Mouse (Mus musculus) kidney, postnatal 25 days (tissue): ENCODE data around the gene Arhgap45.

ENCODE experiments used
- DNase-seq, 2 experiments: peaks; one replicate each; pipeline ENCODE4 v3.0.0; 2021; ENCODE audit warnings: mixed read lengths in 2 of 2

Gene Arhgap45

DNA sequence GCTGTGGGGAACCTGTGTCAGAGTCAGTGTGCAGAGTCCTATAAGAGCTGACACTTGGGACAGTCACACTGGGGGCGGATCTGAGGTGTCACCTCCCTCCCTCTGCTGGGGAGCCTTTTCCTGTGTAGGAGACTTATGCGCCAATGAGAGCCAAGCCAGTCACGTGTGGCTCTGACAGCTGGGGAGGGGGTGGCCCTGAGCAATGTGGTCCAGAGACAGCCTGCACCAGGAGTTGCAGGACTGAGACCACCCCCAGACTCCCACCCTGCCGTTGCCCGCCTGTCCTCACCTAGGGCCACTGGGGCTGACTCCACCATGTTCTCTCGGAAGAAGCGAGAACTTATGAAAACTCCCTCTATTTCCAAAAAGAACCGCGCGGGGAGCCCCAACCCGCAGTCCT lies at the start of gene Arhgap45:
Gene Arhgap45 (plus strand): TSS at position 143 of the 400 bp plus-strand sequence.
- no peak for DNase-seq

DNA sequence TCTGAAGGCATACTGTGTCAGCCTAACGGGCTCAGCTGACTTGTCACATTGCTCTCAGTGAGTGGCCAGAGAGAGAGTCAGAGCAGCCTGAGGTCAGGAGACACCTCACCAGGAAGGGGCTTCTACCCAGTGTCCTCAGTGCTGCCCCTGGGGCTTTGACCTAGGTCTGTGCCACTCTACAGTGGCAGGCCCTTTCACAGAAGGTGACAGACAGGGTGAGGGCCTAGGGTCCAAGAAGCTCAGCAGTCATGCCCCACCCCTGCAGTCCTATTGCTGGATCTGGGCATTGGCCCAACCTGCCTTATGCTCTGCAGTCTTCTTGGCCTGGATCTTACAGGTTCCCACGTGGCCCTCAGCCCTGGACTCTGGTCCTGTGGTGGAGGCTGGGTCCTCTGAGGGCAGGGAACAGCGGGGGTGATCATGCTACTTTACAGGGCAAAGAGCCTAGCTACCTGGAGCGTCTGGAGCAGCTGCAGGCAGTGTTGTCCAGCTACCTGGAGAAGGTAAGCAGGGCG lies 49.5 kb upstream of the Arhgap45 start:
- DNase-seq: peak; percentile 88 to 97

DNA sequence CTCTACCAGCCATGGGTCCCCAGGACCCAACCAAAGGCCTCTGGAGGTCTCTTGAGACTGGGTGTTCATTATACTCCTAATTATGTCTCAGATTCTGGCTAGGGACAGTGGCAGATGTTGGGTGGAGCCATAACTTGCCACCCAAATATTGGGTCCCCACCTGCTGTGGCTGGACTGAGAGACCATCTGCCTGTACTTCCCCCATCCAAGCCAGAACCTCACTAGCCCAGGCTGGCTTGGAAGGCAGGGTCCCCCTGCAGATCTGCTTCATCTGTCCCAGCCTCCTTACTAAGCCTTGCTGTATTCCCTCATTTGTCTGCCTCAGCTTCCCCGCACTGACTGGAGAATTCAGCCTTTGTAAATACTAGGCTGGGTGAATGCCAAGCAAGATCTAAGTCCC lies 48.3 kb upstream of the Arhgap45 start:
- no peak for DNase-seq

DNA sequence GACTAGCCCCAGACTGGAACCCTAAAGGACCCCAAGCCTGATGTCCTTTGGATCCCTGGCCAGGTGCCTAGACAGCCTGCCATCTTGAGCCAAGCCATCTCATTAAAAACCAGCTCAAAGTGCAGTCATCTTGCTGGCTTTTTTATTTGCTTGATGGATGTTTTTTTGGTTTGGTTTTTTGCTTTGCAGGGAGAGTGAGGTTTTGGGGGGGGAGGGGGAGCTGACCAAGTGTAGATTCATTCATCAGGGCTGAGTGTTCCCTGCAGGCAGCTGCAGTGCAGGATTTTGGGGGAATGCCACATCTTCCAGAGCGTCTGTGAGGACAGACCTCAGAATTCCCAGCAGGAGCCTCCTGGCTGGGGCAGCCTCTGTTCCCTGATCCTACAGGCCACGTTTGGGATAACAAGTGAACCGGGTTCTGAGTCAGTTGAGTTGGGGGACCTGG lies 47.3 kb upstream of the Arhgap45 start:
- DNase-seq: peak; percentile 76 to 81

DNA sequence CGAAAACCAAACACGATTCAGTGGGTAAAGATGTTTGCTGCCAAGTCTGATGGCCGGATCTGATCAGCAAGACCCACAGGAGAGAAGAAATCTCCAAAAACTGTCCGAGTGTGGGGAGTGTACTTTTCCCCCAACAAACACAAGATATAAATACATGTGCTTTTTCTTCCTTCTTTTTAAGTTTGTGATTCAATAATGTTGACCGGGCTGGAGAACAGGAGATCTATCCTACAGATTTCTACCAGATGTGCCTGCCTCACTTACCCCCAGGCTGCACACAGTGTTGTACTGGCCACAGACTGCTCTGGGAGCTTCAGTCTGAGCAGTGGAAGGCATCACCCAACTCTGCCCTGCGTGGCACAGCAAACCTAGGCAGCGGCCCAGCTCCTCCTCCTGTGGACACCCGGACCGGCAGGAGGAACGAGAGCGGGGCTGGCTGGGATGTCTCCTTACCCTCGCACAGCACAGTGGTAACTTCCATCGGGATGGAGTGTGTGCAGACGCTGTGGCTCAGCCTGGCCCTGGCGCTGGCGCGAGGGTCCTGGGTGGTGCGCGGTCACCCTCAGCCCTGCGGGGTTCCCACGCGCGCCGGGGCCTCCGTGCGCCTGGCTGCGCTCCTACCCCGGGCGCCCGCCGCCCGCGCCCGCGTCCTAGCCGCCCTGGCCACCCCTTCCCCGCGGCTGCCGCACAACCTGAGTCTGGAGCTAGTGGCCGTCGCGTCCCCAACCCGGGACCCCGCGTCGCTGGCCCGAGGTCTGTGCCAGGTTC lies 45.9 kb upstream of the Arhgap45 start, which contains the start of gene Grin3b:
Gene Grin3b (plus strand): TSS at position 301 of the 768 bp plus-strand sequence.
- peak in 1 of 2 experiments; percentile 50 for DNase-seq

DNA sequence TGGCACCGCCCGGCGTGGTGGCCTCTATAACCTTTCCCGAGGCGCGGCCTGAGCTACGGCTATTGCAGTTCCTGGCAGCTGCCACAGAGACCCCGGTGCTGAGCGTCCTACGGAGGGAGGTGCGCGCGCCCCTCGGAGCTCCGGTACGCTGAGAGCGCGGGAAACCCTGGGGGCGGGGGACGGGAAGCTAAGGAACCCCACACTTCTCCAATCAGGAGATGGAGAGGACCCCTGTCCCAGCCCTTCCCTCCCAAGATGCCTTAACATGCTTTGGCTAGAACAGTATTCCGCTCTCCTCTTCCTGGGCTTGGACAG lies 45.3 kb upstream of the Arhgap45 start:
- DNase-seq: no peak

DNA sequence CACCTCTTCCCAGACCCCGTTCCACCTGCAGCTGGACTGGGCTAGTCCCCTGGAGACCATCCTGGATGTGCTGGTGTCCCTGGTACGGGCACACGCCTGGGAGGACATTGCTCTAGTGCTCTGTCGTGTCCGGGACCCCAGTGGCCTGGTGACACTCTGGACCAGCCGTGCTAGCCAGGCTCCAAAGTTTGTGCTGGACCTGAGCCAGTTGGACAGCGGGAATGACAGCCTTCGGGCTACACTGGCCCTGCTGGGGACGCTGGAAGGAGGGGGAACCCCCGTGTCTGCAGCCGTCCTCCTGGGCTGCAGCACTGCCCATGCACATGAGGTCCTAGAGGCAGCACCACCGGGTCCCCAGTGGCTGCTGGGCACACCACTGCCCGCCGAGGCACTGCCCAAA lies 43.6 kb upstream of the Arhgap45 start:
- peak; percentile 75 to 80 for DNase-seq

DNA sequence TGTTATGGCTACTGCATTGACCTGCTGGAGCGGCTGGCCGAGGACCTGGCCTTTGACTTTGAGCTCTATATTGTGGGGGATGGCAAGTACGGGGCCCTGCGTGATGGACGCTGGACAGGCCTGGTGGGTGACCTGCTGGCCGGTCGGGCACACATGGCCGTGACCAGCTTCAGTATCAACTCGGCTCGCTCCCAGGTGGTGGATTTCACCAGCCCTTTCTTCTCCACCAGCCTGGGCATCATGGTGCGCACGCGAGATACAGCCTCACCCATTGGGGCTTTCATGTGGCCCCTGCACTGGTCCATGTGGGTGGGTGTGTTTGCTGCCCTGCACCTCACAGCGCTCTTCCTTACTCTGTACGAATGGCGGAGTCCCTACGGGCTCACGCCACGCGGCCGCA lies 42.4 kb upstream of the Arhgap45 start:
- no peak for DNase-seq

DNA sequence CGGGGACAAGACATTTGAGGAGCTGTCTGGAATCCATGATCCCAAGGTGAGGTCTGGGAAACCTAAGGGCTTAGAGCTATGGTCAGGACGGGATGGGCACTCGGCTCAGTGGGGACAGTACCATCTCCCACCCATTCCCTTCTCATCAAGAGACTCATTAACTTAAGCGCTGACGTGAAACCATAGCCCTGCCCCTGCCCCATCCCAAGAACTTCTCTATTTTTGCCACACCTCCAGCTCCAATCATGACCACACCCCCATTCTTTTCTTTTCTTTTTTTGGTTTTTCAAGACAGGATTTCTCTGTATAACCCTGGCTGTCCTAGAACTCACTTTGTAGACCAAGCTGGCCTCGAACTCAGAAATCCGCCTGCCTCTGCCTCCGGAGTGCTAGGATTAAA lies 41.8 kb upstream of the Arhgap45 start:
- no peak for DNase-seq

DNA sequence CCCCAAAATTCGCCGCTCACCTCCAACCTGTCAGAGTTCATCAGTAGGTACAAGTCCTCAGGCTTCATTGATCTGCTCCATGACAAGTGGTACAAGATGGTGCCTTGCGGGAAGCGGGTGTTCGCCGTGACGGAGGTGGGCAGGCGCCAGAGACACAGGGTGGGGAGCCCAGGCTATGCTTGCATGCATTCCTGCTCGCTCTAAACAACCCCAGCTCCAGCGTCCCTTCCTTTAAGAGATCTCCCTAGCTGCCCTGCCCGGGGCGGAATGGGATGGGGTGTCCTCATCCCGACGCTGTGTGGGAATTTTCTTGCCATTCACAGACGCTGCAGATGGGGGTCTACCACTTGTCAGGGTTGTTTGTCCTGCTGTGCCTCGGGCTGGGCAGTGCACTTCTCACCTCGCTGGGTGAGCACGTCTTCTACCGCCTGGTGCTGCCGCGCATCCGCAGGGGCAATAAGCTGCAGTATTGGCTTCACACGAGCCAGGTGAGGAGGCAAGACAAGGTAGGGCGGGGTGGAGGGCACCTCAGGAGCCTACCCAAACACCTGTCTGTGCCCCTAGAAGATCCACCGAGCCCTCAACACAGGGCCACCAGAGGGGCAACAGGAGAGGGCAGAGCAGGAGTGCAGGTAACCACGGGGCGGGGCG lies 40.3 kb upstream of the Arhgap45 start:
- DNase-seq: no peak

DNA sequence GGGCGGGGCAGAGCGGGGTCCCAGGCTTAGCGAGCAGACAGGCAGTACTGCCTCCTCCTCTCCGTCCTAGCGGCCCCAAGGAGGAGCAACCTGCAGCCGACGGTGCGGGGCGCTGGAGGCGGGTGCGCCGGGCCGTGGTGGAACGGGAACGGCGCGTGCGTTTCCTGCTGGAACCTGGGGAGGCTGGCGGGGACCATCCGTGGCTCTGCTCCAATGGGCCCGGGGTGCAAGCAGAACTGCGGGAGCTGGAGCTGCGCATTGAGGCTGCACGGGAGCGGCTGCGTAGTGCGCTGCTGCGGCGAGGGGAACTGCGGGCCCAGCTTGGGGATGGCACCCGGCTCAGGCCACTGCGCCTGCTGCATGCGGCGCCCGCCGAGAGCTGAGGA lies 39.7 kb upstream of the Arhgap45 start:
- no peak for DNase-seq

DNA sequence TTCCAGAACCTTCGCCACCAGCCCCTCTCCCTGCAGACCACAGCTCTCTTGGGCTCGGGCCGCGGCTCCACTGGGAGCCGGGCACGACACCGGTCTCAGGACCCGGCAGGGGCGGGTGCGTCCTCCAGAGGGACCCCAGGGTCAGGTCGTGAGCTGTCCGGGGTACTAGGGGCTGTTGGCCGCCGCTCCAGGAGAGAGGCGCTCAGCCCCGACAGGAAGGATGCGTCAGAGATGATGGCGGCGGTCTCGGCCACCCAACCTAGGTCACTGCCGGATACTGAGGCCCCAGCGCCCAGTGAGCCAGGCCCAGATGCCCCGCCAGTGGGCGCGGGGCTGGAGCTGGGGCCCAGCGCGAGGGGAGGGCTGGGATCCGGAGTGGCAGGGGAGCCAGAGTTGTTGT lies 39.1 kb upstream of the Arhgap45 start:
- no peak for DNase-seq

DNA sequence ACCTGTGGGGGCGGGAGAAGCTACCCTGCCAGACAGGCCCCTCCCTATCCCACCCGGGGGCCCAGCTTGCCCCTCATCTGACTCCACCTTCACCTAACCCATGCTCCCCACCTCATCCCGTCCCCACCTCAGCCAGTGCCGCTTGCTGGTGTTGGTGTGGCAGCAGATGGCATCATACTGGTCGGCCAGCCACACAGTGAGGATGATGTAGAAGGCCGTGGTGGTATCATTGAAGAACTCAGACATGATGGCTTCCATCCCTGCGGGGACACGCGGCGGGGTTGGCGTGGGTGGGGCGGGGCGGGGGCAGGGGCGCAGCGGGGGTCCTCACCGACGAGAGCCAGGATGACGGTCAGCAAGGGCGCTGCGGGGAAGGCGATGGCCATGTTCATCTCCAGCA lies 38.4 kb upstream of the Arhgap45 start:
- no peak for DNase-seq

DNA sequence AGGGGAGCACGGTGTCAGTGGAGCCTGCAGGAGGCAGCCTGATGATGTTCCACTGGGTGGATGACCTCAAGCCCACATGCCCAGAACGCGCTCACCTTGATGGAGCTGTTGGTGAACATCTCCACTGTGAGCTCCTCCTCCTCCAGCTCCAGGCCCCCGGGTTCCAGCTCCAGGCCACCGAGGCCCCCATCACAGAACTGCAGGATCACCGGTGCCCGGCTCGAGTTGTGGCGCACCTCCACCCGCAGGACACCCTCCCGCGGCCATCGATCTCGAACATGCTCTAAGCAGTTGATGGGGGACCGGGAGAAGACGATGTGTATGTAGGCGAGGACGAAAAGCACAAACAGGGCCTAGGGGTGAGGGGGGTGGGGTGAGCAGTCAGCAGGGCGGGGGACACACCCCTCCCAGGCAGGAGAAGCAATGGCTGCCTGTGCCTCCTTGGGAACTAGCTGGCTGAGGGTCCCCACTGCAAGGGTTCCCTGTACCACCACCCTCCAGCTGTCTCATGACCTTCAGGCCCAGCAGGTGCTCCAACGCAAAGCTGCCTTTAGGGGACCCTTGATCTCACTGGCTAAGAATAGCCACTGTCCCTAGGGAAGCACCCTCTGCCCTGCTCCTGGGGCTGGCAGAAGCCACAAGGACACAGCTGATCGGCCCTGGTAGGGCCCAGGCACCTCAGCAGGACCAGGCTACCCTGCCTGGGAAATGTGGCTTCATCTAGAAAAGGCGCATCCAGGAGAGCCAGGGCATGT lies 36.9 kb upstream of the Arhgap45 start:
- no peak for DNase-seq

DNA sequence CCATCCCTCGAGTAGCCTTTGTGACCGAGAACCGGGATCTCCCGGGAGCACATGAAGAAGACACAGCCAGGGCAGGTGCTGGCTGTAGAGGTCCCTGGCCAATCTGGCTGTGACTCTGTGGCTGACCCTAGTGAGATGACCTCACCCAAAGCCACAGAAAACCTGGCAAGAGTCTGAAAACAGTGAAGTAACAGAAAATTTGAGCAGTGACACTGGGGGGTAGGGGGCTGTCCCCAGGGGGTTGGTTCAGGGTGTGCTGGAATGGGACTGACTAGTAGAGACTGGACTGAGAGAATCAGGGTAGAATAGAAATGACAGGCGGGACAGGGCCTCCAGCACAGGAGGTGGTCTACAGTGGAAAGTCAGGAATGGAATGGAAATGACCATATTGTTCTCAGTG lies 33.2 kb upstream of the Arhgap45 start:
- no peak for DNase-seq

DNA sequence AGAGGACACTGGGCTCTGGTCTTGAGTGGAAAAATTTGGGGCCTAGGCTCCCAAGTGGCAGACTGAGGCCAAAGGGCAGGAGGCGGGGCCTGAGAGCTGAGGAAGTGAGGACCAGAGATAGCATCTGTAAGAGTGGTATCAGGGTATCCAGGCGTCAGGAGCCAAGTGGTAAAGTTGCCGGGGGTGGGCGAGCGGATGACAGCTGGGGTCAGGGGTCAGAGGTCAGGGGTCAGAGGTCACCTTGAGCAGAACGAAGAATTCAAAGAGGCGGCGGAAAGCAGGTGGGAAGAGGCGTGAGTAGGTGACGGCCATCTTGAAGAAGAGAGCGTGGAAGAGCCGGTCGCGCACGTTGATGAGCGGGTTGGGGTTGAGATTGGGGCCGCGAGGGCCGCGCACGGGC lies 32.8 kb upstream of the Arhgap45 start:
- DNase-seq: peak; percentile 87 to 92

DNA sequence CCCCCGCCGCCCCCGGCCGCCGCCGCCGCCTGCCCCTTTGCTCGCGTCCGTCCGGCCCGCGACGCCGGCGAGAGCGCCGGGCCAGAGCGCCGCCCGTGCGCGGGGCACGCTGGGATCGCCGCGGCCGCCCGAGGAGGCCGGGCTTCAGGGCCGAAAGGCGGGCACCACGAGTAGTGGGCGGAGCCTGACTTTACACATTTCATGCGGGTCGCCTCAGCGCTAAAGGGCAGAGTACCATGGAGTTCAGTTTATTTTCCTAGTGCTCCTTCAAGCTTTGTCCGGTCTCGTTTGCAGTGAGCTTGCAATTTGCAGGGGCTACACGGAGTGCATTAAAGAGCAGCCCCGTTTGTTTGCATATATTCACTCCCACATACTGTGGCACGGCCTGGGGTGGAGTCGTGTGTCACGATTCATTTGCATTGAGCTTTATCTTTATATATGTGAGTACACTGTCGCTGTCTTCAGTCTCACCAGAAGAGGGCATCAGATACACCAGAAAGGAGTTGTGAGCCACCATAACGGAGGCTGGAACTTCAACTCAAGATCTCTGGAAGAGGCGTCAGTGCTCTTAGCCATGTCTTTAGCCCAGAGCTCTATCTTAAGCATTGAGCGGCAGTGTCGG lies 32.1 kb upstream of the Arhgap45 start, which contains the start of gene Tmem259:
Gene Tmem259 (minus strand): TSS at position 136 of the 622 bp plus-strand sequence.
- peak; percentile 92 to 94 for DNase-seq

DNA sequence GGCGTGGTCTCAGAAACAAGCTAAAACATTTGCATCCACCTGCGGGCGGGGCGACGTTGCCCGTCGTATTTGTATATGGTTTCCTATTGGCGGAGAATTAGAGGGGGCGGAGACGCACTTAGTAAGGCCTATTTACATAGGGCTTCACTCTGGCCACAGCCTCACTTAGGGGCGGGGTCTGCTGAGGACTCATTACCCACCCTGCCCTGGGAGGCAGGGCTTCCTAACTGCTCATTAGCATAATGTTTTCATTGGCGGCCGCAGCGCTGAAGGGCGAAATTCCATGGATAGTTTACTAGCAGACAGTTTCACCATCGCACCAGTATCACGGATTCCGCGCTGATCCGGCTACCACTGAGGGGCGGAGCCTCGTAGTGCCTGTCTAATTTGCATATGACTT lies 31.6 kb upstream of the Arhgap45 start:
- DNase-seq: peak; percentile 99

DNA sequence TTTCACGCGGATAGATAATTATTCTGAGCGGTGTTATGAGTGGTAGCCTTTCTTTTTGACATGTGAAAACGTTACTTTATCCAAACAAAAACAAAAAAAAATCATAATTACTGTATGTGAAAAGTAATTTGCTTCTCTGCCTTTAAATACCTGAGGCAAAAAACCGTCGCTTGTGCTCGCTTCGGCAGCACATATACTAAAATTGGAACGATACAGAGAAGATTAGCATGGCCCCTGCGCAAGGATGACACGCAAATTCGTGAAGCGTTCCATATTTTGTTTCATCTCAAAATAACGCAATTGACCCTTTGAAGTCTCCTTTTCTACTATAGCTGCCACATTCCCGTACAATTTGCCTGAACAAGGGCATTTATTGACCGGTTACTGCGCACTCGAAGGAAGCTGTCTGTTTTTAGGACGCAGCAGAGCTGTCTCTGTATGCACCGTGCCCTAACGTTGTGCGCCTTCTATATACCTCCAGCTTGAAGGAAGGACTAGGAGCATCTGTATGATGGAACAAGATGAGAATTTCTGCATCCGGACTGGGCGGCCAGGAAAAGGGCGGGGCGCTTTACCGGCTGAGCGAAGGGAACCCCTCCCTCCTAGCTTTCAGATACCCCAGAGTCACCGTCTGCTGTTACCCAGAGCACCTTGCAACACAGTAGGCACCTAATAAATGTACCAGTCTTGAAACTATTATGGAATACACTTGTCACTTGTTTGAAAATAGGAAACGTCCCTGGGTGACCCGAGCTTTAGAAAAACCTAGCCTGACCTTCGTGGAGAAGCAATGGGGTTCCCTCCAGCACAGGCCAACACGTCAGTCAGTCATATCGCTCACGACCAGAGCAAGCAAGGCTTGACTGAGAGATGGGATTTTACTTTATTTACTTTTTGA lies 30.9 kb upstream of the Arhgap45 start:
- DNase-seq: peak; percentile 61 to 76

DNA sequence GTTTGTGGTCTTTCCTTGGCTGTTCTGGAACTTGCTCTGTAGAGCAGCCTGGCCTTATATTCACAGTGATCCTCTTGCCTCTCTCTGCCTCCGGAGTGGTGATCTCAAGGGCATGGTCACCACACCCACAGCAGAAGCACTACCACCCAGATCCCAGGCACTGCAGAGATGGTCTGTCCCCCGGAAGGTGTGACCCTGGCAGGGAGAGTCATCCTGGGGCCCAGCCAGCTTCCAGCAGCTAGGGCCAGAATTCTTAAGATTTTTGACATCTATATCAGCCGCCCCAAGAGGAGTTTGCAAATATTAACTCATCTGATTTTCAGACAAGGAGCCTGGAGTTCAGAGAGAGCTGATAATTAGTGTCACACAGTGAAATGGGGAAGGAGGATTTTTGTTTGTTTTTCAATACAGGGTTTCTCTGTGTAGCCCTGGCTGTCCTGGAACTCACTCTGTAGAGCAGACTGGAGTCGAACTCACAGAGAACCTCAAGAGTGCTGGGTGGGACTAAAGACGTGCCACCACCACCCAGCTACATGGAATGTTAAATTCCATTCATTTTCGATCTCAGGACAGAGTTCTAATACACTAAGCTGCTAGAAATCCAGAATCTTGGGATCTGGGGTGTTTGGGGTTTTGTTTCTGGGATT lies 30.1 kb upstream of the Arhgap45 start:
- no peak for DNase-seq

DNA sequence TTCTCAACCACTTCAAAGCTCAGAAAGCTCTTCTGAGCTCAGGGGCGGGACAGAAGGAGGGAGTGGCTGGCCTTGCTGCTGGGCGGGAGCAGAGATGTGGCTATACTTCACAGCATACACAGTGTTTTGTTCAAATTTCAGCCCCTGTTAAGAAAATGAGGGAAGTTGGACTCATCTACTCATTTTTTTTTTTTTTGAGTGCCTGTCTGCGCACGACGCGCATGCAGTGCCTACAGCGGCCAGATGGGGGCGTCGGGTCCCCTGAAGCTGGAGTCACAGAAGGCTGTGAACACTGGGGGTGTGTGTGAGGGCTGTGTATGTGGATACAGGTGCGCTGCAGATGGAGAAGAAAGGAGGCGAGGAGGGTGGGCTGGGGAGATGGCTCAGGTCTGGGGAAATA lies 29.5 kb upstream of the Arhgap45 start:
- DNase-seq: peak; percentile 88 to 91
